Mouse (Mus musculus): ENCODE results near the gene Aff1.

The Aff1 gene

DNA sequence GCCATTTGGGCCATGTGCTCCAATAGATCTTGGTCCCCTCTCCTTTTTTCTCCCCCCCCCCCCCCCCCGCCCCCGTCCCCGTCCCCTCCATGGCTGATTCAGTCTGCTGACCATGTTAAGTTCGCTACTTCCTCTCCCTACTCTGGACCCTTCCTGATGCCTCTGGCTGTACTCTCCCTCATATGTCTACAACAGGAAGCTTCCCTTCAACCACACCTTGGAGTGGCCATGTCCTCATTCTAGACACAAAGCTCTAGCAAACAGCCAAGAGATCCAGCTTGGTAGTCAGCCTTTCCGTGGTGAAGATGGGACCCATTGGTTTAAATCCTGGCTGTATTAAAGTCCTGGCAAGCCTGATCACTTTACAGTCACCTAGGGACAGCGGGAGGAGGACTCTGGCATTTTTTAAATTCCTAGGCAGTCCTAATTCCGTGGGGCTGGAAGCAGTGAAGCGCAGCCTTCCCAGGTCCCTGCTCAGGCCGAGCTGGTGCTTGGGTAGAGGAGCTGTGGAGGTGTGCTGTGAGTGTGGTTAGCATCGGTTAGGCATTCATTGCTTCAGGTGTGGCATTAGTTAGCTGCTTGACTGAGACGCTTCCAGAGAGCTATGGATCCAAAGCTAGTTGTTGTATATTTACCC lies 144.1 kb downstream of the Aff1 start:
- no peak for DNase-seq (ENCODE audit: low spot score in 2 of 2)

DNA sequence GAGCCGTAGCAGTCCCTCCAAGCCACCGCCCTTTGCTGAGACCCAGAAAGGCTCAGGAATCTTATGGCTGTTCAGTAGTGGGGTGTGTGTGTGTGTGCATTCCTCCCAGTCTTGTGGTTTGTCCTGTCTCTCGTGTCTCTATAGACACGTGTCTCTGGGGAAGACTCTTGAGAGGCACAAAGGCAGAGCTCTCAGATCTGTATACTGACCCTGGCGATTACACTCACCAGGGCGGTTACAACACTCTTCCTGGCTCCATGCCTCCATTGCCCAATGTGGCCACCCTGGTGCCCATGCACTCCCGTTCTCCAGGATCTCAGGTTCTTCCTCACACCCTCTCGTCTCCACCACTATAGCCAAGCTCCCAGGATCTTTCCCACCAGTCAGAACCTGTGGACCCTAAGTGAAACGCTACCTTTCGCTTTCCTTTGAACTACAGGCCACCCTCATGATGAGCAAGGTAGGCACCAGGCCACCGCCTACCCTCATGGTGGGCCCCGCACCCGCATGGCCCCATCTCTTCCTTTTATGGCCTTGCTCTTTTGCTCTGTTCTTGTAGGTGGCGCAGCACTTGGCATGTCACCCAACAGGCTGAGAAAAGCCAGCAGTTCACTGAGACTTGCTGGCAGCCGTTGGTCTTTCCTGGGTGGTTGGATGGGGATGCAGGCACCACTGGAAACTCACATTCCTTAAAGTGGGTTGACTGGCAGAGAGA lies 146.5 kb downstream of the Aff1 start:
- DNase-seq (ENCODE audit: low spot score in 2 of 2): no peak

DNA sequence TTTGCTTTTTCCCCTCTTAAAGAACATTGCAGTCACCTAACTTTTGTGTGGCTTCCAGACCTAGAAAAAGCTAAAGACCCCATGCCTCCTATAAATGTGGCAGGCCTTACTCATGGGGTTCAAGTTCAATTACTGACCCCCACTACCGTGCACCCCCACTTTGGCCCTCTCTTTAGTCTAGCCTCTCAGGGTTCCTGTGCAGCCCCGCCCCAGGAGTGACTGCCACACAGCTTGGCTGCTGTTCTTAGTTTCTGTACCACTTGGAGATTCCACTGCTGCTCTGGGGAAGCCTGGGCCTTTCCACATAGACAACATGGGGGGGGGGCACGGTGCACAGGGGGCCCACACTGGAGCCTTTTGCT lies 147.1 kb downstream of the Aff1 start:
- DNase-seq (ENCODE audit: low spot score in 2 of 2): no peak

DNA sequence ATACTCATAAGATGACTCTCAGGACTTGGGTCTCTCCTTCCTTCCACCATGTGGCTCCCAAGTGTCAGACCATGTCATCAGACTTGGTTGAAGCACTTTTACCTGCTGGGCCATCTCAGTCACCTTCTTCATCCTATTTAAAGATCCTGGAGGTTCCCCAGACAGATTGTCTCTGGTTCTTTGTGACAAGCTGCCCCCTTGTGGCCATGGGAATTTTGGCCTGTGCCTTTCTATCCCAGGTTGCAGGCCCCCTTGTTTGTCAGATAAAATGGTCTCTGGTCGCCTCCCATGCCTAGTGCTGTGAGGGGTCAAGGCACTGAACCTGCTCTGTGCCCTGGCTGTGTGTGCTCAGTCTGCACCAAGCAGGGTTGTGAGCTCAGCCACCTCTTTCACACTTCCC lies 151.8 kb downstream of the Aff1 start:
- peak in 1 of 2 experiments; percentile 60 for DNase-seq (ENCODE audit: low spot score in 2 of 2)

DNA sequence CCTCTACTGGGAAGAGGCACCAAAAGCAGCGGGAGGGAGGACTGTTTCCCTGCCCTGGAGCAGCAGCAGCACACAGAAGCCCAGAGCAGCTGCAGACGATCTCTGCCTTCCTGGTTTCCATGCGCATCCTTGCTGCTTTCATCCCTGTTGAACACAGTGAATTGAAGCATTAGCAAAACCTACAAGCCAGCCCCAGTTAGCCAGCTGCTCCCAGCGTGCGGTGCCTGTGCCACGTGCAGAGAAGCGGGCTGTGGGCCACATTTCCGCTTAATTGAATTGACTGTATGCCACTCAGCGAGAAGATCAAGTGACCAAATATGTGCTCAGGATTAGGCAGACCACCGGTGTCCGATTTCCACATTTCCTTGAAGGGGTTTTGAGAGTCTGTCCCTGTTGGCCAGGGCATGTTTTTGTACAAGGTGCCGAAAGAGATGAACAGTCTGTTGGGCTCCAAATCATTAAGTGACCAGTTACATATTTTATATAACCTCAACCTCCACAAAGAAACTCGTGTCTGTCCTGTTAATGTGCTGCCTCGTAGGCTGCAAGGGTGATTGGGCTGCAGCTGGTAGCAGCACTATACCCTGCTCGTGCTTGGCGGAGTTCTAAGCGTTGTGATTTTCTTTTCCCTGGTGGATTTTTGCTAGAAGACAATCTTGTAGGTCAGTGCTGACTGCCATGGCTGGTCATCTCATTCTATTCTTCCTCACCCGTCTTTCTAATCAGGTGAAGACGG lies 153.4 kb downstream of the Aff1 start:
- DNase-seq (ENCODE audit: low spot score in 2 of 2): no peak

DNA sequence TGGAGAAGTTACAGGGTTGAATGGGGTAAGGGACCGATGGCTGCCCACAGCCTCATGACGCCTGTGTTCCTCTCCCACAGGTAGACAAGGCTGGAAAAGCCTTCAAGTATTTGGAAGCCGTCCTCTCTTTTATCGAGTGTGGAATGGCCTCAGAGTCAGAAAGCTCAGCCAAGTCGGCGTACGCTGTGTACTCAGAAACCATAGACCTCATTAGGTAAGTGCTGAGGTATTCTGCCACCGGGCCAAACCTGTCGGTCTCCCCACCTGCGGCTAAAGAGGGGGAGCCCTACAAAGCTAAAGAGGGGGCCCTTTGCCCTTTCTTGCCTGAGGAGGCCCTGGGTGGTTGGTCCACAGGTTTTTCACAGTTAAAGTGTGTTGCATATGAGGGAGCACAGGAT lies 154.0 kb downstream of the Aff1 start:
- DNase-seq (ENCODE audit: low spot score in 2 of 2): no peak

DNA sequence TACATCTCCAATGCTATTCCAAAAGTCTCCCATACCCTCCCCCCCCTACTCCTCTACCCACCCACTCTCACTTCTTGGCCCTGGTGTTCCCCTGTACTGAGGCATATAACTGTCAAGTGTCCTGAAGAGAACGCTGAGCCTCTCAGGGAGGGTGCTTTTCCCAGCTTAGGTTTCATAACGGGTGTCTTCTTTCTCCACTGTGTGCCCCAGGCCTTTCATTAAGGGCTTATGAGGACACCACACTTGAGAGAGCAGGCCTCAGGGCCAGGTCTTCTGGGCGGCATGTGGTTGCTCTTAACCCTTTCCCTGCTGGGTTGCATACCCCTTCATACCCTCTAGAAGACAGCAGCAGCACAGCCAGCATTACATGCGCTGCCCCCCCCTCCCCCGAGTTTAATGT lies 154.4 kb downstream of the Aff1 start:
- DNase-seq (ENCODE audit: low spot score in 2 of 2): no peak

DNA sequence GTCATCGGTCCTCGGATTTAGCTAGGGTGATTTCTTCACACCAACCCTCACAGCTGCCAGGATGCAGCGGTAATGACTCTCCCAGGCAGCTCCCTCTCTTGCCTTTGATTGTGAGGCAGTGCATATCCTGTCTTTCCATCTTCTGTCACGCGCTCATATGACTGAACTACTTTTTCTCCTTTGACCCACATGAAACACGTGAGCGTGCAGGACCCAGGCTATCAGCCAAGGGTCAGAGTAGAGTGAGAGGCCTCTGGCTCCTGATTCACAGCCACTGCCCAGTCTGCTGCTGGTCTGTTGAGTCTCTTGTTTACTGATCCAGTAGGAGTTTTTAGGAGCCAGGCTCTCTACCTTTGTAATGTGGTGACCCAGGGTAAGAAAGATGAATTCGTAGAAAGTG lies 156.4 kb downstream of the Aff1 start:
- DNase-seq (ENCODE audit: low spot score in 2 of 2): no peak

DNA sequence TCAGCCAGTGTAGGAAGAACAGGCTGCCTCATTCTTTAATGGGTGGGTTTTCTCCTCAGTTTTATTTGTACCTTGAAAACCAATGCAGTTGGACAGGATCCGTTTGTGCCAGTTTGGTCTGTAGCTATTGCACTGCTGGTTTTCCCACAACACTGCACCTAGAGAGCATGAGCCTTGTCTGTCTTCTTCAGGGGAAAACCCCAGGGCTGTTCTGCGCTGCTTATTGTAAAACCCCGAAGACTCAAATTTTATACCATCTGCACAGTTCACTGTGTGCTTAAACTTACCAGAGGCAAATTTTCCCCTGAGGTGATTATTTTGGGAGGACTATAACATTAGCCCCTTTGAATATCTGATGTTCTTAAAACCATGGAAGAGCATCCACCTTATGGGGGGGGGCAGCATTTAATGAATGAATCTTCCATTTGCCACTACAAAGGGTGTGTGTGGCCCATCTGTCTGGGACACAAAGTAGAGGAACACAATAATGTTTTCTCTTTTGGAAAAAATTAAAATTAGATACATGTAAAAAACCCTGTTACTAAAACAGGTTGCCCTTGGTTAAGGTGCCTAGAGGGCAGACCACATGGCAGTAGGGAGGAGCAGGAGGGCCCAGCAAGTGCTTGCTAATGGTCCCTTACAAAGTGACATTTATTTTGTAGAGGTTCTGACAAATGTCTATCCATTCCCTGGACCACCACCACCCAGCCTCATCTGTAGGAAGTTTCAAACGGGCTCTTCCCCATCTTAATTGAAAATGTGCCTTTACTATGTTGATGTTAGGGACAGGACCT lies 160.8 kb downstream of the Aff1 start:
- no peak for DNase-seq (ENCODE audit: low spot score in 2 of 2)

DNA sequence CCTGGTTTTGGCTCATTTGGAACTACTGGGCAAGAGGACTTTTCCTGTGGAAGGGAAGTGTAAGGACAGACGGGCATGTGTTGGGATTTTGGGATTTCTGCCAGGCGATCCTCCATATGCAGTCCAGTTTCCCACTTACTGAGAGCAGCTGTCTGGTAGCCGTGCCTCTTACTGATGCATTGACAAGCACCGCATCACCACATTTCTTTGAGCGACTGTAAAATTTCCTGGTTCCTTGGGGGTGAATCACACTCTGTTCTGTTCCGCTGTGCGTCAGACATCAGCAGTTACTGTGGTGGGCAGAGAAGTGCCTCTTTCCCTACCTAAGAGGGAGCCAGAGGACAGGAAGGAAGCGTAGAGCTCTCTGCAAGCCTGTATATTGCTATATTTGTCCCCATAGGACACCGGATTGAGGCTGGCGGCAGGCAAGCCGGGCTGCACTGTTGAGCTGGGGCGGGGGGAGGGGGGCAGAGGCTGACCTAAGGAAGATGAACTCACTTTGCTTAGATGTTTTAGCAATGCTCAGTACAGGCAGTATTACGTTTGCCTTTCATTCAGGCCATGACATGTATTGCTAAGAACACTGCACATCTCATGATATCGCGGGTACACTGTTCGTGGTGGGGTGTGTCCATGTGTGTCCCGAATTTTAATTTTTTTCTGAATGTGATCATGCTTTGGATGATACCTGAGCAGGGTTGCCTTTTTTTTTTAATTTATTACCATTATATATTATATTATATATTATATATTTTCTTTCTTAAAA lies 162.1 kb downstream of the Aff1 start:
- DNase-seq (ENCODE audit: low spot score in 2 of 2): no peak

DNA sequence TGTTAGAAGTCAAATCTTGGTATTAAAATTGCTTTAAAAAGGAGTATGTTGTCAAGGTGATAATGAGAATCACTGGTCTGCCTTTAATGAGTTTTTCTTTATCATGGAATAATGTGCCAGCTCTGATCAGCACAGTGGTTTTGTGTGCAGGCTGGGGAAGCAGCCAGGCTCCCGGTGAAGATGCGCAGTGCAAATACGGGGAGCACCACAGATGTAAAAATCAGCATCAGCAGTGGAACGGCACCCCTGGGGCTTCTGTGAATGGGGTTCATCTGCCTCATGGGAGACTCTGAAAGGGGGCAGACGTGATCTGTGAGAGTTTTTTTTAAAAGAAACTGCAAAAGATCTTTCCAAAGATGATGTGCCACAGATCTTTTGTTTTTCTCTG lies 162.6 kb downstream of the Aff1 start:
- no peak for DNase-seq (ENCODE audit: low spot score in 2 of 2)

DNA sequence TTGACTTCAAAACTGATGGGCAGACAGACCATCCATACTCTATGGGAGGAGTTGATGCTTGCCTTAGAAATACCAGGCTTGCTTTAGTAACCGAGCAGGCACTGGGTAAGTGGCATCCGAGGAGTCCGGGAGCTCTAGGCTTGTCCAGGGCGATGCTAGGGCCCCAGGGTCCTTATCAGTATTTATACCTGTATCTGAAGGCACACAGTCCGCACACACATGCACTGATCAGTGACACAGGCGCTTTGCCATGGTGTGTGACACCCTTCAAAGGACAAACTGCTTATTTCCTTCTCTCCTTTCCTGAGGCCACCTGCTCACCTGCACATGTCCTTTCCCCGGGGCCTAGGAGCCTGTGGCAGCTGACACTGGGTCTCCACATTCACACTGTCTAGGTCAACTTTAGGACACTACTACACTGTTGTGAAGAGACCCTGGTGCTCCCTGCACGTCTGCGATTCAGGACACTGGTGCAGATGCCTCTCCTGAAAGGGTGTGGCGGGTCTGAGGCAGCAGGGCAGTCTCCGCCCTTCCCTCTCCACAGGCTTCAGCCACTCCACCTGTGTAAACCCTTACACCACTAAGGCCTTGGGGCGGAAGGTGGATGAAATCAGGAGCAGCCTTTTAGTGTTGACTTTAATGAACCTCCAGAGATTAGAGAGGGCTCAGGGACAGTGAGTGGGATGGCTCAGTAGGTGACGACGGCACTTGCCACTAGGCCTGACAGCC lies 163.5 kb downstream of the Aff1 start:
- no peak for DNase-seq (ENCODE audit: low spot score in 2 of 2)

DNA sequence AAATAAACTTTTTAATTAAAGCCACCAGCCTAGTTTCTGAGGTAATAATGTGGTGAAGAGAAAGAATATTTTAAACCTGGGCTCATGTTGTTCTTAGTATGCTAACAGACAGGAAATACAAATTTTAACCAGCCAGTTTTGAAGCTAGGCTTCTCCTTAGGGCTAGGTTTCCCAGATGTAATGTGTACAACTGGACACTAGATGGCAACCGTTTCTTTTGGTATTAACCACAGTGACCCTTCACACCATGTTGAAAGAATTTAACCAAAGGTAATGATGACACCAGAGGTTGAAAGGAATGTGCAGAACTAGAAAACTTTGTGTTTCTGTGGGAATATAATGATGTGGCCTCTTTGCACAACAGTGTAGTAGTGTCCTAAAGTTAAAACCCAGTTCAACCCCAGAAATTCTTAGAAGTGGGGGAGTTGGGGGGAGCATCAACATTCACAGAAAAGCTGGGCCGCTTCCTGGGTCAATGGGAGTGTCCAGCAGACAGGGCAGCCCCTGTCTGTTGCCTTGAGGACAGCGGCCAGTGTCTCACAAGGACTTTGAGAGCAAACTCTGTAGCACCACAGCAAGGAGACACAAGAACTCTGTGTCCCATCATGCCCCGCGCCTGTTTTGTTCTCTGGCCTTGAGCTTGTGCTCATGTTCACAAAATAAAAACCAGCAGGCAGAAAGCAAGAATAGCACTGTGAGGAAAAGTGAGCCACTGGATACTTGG lies 164.3 kb downstream of the Aff1 start:
- DNase-seq (ENCODE audit: low spot score in 2 of 2): no peak

DNA sequence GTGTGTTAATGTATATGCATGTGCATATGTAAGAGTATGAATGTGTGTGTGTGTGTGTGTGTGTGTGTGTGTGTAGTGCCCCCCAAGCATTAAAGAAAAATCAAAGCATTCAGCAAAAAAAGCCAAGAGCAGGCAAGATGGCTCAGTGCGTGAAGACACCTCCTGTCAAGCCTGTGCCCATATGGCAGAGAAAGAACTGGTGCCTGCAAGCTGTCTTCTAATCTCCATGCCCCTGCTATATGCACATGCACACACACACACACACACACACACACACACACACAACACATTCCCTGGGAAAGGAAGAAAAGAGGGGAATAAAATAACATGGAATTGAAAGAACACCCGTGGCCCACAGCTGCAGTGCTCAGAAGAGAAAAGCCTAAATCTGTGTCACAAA lies 165.0 kb downstream of the Aff1 start:
- DNase-seq (ENCODE audit: low spot score in 2 of 2): no peak

DNA sequence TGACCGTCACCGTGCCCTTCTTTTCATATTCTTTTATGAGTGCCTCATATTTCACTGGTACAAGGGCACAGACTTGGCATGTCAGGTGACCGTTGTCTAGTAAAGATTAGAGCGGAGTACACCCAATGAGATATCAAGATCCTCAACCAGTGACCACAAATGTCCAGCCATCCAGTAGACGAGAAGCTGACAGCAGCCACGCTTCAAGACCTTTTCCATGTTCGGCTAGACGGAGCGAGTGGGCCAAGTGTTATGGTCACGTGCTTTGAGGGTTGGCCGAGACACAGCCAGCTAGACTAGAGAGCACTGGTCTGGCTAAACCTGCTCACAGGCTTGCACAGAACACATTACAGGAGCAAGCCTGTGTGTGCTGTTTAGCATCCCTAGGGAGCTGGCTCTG lies 168.4 kb downstream of the Aff1 start:
- no peak for DNase-seq (ENCODE audit: low spot score in 2 of 2)

DNA sequence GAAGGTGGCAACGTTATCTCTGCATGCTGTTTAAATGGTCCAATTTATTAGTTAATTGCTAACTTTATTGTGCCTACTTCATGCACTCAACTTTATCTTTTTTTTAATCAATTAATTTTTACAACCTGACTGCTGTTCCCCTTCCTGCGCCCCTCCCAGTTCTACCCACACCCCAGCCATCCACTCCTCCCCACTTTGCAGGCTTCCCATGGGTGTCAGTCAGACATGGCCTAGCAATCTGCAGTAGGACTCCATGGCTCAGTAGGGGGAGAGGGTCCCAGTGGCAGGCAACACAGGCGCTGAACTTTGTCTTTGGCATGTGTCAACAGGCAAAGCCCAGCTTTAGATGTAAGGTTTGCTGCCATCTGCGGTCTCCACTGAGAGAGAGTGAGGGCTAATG lies 171.6 kb downstream of the Aff1 start:
- DNase-seq (ENCODE audit: low spot score in 2 of 2): no peak

DNA sequence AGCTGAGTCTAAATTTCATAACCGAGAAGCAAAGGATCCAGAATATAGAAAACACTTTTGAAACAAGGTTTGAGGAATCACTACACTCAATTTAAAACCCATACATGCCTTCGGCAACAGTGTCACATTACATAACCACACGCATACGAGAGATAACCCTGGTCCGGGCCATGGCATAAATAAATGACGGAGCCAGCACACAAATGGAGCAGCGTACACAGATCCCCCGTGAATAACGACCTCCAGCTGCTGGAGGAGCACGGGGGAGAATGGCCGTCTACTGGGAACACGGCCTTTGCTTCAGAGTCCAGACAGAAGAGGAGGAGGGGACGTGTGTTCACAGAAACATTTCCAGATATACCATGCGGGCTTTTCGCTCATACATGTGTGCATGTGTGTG lies 197.6 kb downstream of the Aff1 start:
- no peak for DNase-seq (ENCODE audit: low spot score in 2 of 2)

DNA sequence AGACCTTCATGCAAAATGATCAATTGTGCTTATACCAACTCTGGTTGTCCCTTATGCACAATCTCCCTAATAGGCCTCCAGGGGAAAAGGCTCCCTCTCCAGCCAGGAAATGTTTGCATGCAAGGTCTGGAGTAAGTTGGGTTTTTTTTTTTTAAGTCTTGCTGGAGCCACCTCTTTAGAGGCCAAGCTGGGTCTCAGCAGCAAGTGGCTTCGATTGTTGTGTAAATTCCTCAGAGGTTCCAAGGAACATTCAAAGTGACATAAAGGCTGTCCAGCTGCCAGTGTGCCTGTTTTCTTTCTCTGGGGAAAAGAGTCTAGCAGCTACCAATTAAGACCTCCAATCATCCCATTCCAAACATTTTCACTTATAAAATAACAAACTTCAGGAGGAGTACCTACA lies 206.1 kb downstream of the Aff1 start:
- DNase-seq (ENCODE audit: low spot score in 2 of 2): no peak
